Mouse (Mus musculus) bone marrow macrophage, adult 2 months (primary cell): ENCODE measurements around the gene Podn. TPM values are rescaled to one million over a fixed set of nuclear protein-coding genes. Genes with fewer than 3 reads are reported as not detected.
A peak's percentile ranks its signal among the peaks of the same experiment; 100 is the strongest.

ENCODE experiments used
- H3K27ac ChIP-seq: 2 replicates; pipeline ENCODE4 v1.5.1; 2012; ENCODE audit warnings: low read depth, low read length; ENCODE audit not compliant: insufficient read depth
- H3K4me1 ChIP-seq: 2 replicates; pipeline ENCODE4 v1.6.1; 2012; ENCODE audit warnings: low read length; ENCODE audit not compliant: control insufficient read depth, insufficient read depth
- H3K4me3 ChIP-seq: 2 replicates; pipeline ENCODE4 v1.5.1; 2012; ENCODE audit warnings: mild to moderate bottlenecking, low read length, moderate library complexity; ENCODE audit not compliant: insufficient read depth
- CTCF ChIP-seq: IDR thresholded peaks from 2 replicates; pipeline ENCODE4 v1.5.1; 2012; ENCODE audit warnings: low read depth, mild to moderate bottlenecking, low read length, moderate library complexity
- POLR2A ChIP-seq: IDR thresholded peaks from 2 replicates; pipeline ENCODE4 v1.6.1; 2012; ENCODE audit warnings: mild to moderate bottlenecking, low read depth, low read length, borderline replicate concordance
- polyA plus RNA-seq: library from polyadenylated mRNA; stranded (reverse); fragments of >200 nt; gene quantifications from 2 replicates; pipeline ENCODE4 v1.2.4, GENCODE M21; 2012; ENCODE audit not compliant: missing spikeins, insufficient read depth, insufficient read length

Gene Podn
- polyA plus RNA-seq, 1 experiment: not detected

- peaks cover 4% of the 10 kb centered on the region for H3K4me1 ChIP-seq
- H3K27ac ChIP-seq: no peak overlapping the region
- no peak overlapping the region for H3K4me3 ChIP-seq
- TF ChIP-seq CTCF (no peak), POLR2A (no peak)
Observed at GRCm38 (mm10) chr4:108052673-108053072, 43.6 kb downstream of the Podn start.

- H3K27ac ChIP-seq: no peak overlapping the region
- 0 out of 2 replicates have a peak, but pooled peaks cover 3% of the 10 kb centered on the region for H3K4me1 ChIP-seq
- H3K4me3 ChIP-seq: no peak overlapping the region
- TF ChIP-seq CTCF: no peak
- no peak for TF ChIP-seq POLR2A
Observed at GRCm38 (mm10) chr4:108051687-108052274, 44.5 kb downstream of the Podn start.

GRCm38 (mm10) chr4:108046136-108046535 is 50.1 kb downstream of the Podn start:
- Histone ChIP-seq H3K27ac (no peak overlapping the region), H3K4me1 (0 out of 2 replicates have a peak, but pooled peaks cover 2% of the 10 kb centered on the region), H3K4me3 (no peak overlapping the region)
- no peak for TF ChIP-seq CTCF
- TF ChIP-seq POLR2A: no peak

GRCm38 (mm10) chr4:108045136-108046107 is 50.8 kb downstream of the Podn start:
- Histone ChIP-seq H3K4me1 (0 out of 2 replicates have a peak, but pooled peaks cover 2% of the 10 kb centered on the region), H3K4me3 (no peak overlapping the region), H3K27ac (no peak overlapping the region)
- TF ChIP-seq CTCF (no peak), POLR2A (no peak)

- Histone ChIP-seq H3K4me1 (no peaks in the 10 kb centered on the region), H3K4me3 (no peak overlapping the region), H3K27ac (no peak overlapping the region)
- TF ChIP-seq CTCF: no peak
- TF ChIP-seq POLR2A: no peak
Observed at GRCm38 (mm10) chr4:108037027-108037426, 59.2 kb downstream of the Podn start.

- Histone ChIP-seq H3K4me3 (no peak overlapping the region), H3K4me1 (no peaks in the 10 kb centered on the region), H3K27ac (no peak overlapping the region)
- TF ChIP-seq CTCF: no peak
- no peak for TF ChIP-seq POLR2A
Observed at GRCm38 (mm10) chr4:108033041-108033764, 63.0 kb downstream of the Podn start.

GRCm38 (mm10) chr4:108032352-108032849 is 63.8 kb downstream of the Podn start:
- TF ChIP-seq CTCF: no peak
- TF ChIP-seq POLR2A: no peak
- no peak overlapping the region for H3K4me3 ChIP-seq
- no peaks in the 10 kb centered on the region for H3K4me1 ChIP-seq
- no peak overlapping the region for H3K27ac ChIP-seq

GRCm38 (mm10) chr4:108031502-108032351 is 64.5 kb downstream of the Podn start:
- Histone ChIP-seq H3K27ac (no peak overlapping the region), H3K4me3 (peak overlapping the region; percentile 50), H3K4me1 (no peaks in the 10 kb centered on the region)
- TF ChIP-seq POLR2A: no peak

- H3K27ac ChIP-seq: no peak overlapping the region
- TF ChIP-seq CTCF (no peak), POLR2A (no peak)
- H3K4me1 ChIP-seq: no peaks in the 10 kb centered on the region
- H3K4me3 ChIP-seq: peak overlapping the region; percentile 50
Observed at GRCm38 (mm10) chr4:108030888-108031501, 65.2 kb downstream of the Podn start.
